In the genomic region with DNA sequence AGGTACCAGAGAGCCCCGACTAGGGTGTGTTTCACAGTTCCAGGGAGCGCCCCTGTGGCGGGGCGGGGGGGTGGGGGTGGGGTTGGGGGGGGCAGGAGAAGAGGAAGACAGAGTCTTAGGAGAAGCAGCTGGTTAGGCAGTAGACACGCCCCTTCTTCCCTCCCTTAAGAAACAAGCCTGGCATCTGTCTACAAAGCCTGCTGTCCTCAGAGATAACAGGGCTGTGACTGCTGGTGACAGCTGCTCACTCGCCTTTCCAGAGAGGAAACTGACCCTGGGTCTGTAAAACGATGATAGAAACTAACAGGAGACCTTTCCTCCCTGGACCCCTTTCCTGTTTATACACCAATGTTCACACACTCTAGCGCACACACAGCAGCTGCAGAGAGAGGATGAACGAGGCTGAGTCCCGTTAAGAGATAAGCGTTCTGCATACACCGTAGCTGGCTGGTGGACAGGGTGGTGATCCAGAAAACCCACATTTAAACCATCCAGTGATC, we compare ENCODE assay signal across 8 mouse cellular contexts.
A peak's percentile ranks its signal among the peaks of the same experiment; 100 is the strongest.
DNase-seq lines count a peak whose midpoint lies in the region; ATAC-seq lines count a peak whose summit lies in the region.

No protein-coding gene starts in this region.

- WGBS in kidney, embryonic 16.5 days: 12% methylated on average over 12 of the region's 12 CpGs
- WGBS in forebrain, embryonic 14.5 days: 38% methylated on average over 12 of the region's 12 CpGs
- 3% methylated on average over 11 of the region's 12 CpGs for WGBS in intestine, embryonic 15.5 days

- H3K9ac ChIP-seq in kidney, embryonic 16.5 days (replicated peaks; ENCODE audit: low read length): no peak overlapping the region
- no peak overlapping the region for H3K9ac ChIP-seq in forebrain, embryonic 14.5 days (ENCODE audit: low read length)
- no peak overlapping the region for H3K9ac ChIP-seq in intestine, embryonic 15.5 days

- peaks cover 56% of the 10 kb centered on the region for H3K4me1 ChIP-seq in kidney, embryonic 16.5 days (ENCODE audit: insufficient read depth, low read length)
- peaks cover 15% of the 10 kb centered on the region for H3K4me1 ChIP-seq in forebrain, embryonic 14.5 days (ENCODE audit: control insufficient read depth, insufficient read depth, low read length)
- H3K4me1 ChIP-seq in intestine, embryonic 15.5 days (replicated peaks): peaks cover 54% of the 10 kb centered on the region

- H3K4me3 ChIP-seq in kidney, embryonic 16.5 days (ENCODE audit: low read length): no peak overlapping the region
- no peak overlapping the region for H3K4me3 ChIP-seq in forebrain, embryonic 14.5 days (ENCODE audit: low read depth, low read length)
- no peak overlapping the region for H3K4me3 ChIP-seq in intestine, embryonic 15.5 days (replicated peaks)

- no peak for DNase-seq in kidney, adult 8-10 months
- DNase-seq in forebrain, embryonic 14.5 days (ENCODE audit: low spot score): peak; percentile 41
- DNase-seq in lung, postnatal 14 days: peak; percentile 62
- peak; percentile 34 for DNase-seq in thymus, postnatal 4 days
- no peak for DNase-seq in spleen, adult 18-20 months
- no peak for DNase-seq in layer of hippocampus, postnatal 25 days (ENCODE audit: extremely low spot score in 1 of 2, low spot score in 1 of 2)

- no peak overlapping the region; the same call in 1 of the 2 replicates for H3K4me2 ChIP-seq in kidney, embryonic 16.5 days (replicated peaks; ENCODE audit: low read depth, low read length)
- no peak overlapping the region for H3K4me2 ChIP-seq in forebrain, embryonic 14.5 days (ENCODE audit: low read length)
- peak overlapping the region; percentile 43 for H3K4me2 ChIP-seq in intestine, embryonic 15.5 days (replicated peaks)

- no peaks in the 10 kb centered on the region for H3K27me3 ChIP-seq in kidney, embryonic 16.5 days (ENCODE audit: insufficient read depth, low read length)
- H3K27me3 ChIP-seq in forebrain, embryonic 14.5 days (replicated peaks; ENCODE audit: control insufficient read depth, insufficient read depth, low read length): no peaks in the 10 kb centered on the region
- no peaks in the 10 kb centered on the region for H3K27me3 ChIP-seq in intestine, embryonic 15.5 days (replicated peaks)

- no peaks in the 10 kb centered on the region for H3K9me3 ChIP-seq in kidney, embryonic 16.5 days (ENCODE audit: low read length)
- H3K9me3 ChIP-seq in forebrain, embryonic 14.5 days (replicated peaks; ENCODE audit: control insufficient read depth, low read length): no peaks in the 10 kb centered on the region
- no peaks in the 10 kb centered on the region for H3K9me3 ChIP-seq in intestine, embryonic 15.5 days

- ATAC-seq in kidney, embryonic 16.5 days (ENCODE audit: low FRiP score, low TSS enrichment): peak; percentile 54; the same call in 1 of the 2 replicates
- peak; percentile 29 for ATAC-seq in forebrain, embryonic 14.5 days
- peak; percentile 79 for ATAC-seq in intestine, embryonic 15.5 days

- H3K36me3 ChIP-seq in kidney, embryonic 16.5 days (ENCODE audit: insufficient read depth, low read length): no peaks in the 10 kb centered on the region
- H3K36me3 ChIP-seq in forebrain, embryonic 14.5 days (ENCODE audit: control insufficient read depth, insufficient read depth, low read length): no peaks in the 10 kb centered on the region
- H3K36me3 ChIP-seq in intestine, embryonic 15.5 days: no peaks in the 10 kb centered on the region

- peak overlapping the region; percentile 78 for H3K27ac ChIP-seq in kidney, embryonic 16.5 days (ENCODE audit: low read length)
- no peak overlapping the region for H3K27ac ChIP-seq in forebrain, embryonic 14.5 days (ENCODE audit: low read depth, low read length)
- peak overlapping the region; percentile 87 for H3K27ac ChIP-seq in intestine, embryonic 15.5 days

Comparison
In these comparisons a context has a peak if more than half of its experiments do, and no peak if none do; other contexts are left out.
1. ATAC-seq: peak in every context shown above with its lines; median percentile 79 in intestine, embryonic 15.5 days; 54 in kidney, embryonic 16.5 days; 29 in forebrain, embryonic 14.5 days.
2. DNase-seq: peak in forebrain, embryonic 14.5 days (single experiment), lung, postnatal 14 days (single experiment) and thymus, postnatal 4 days (single experiment); none in kidney, adult 8-10 months (0 of 2), spleen, adult 18-20 months (0 of 2) and layer of hippocampus, postnatal 25 days (0 of 2).